Mouse (Mus musculus) kidney, postnatal 0 days (tissue): ENCODE results near the gene Kif16b. TPM values are rescaled to one million over a fixed set of nuclear protein-coding genes. Genes with fewer than 3 reads are reported as not detected.
A peak's percentile ranks its signal among the peaks of the same experiment; 100 is the strongest.

Experiments used
- ATAC-seq: fragments of 200-750 bp; cut with Nextera tagmentation; replicated peaks from 2 replicates; pipeline ENCODE4 v1.8.0; 2017; ENCODE audit warnings: low read depth, moderate number of reproducible peaks, moderate TSS enrichment, moderate library complexity; ENCODE audit not compliant: low FRiP score
- DNase-seq: peaks from one replicate; pipeline ENCODE4 v3.0.0-alpha.2; 2016; ENCODE audit warnings: low spot score
- H3K27ac ChIP-seq: fragments of 300-500 bp; sonication (generic); 2 replicates; pipeline ENCODE4 v1.5.1; 2014; ENCODE audit warnings: mild to moderate bottlenecking
- H3K27me3 ChIP-seq: fragments of 300-500 bp; sonication (generic); 2 replicates; pipeline ENCODE4 v1.6.1; 2014; ENCODE audit warnings: low read length, mixed read lengths; ENCODE audit not compliant: insufficient read depth
- H3K36me3 ChIP-seq: fragments of 300-500 bp; sonication (generic); 2 replicates; pipeline ENCODE4 v1.6.1; 2014; ENCODE audit warnings: low read length, mixed read lengths; ENCODE audit not compliant: insufficient read depth
- H3K4me1 ChIP-seq: fragments of 300-500 bp; sonication (generic); replicated peaks from 2 replicates; pipeline ENCODE4 v1.6.1; 2014; ENCODE audit warnings: antibody characterized with exemption, low read length, mixed read lengths; ENCODE audit not compliant: insufficient read depth
- H3K4me2 ChIP-seq: fragments of 300-500 bp; sonication (generic); 2 replicates; pipeline ENCODE4 v1.6.1; 2014; ENCODE audit warnings: mild to moderate bottlenecking, low read length, moderate library complexity, mixed read lengths
- H3K4me3 ChIP-seq: fragments of 300-500 bp; sonication (generic); replicated peaks from 2 replicates; pipeline ENCODE4 v1.5.1; 2014; ENCODE audit warnings: low read depth, low read length
- H3K9ac ChIP-seq: fragments of 300-500 bp; sonication (generic); 2 replicates; pipeline ENCODE4 v1.6.1; 2014; ENCODE audit warnings: low read depth, low read length
- H3K9me3 ChIP-seq: fragments of 300-500 bp; sonication (generic); replicated peaks from 2 replicates; pipeline ENCODE4 v1.6.1; 2016; ENCODE audit warnings: low read length, inconsistent platforms, mixed read lengths
- CTCF ChIP-seq: IDR thresholded peaks from 2 replicates; pipeline ENCODE4 v1.5.1; 2016; ENCODE audit warnings: antibody characterized with exemption, low read depth, mild to moderate bottlenecking, moderate library complexity
- WGBS: fragments of 180-500 bp; shearing (Covaris S2); extraction: QIAGEN DNeasy Blood & Tissue Kit; methylation state at CpG from one replicate; pipeline ENCODE4 v1.1.7; 2014; 5-methylcytosine and 5-hydroxymethylcytosine counted together
- polyA plus RNA-seq: library from polyadenylated mRNA; unstranded; fragments of >200 nt; fragmentation: Nextera tagmentation; extraction: Ambion mirVana; gene quantifications from 2 replicates; pipeline ENCODE4 v1.2.1, GENCODE M21; 2015

Kif16b gene
- polyA plus RNA-seq, 1 experiment from 2014 or later, result 18.9 TPM

DNA sequence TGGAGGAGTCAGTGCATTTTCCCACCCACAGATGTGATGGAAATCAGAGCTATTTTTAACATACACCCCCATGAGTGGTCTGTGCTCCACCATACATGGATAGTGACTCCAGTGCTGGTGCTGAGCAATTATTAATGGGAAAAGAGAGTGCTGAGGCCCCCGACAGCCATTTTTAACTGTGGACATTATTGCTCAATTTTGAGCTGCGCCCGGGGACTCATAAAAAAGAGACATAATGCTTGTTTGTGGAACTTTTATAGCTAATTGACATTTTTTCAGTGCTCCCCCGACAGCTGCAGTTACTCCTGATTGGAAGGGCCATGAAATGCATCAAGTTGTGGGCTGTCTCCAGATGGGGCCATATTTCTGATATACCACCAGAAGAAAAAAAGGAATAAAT lies 302.1 kb downstream of the Kif16b start:
- Histone ChIP-seq H3K27ac (no peak overlapping the region), H3K4me3 (no peak overlapping the region), H3K9ac (no peak overlapping the region), H3K9me3 (no peaks in the 10 kb centered on the region), H3K4me1 (no peaks in the 10 kb centered on the region), H3K4me2 (no peak overlapping the region), H3K36me3 (no peaks in the 10 kb centered on the region), H3K27me3 (no peaks in the 10 kb centered on the region)
- DNase-seq (peak; percentile 66), ATAC-seq (no peak)
- WGBS, result 42% methylated on average over 4 of the region's 4 CpGs
- no peak for TF ChIP-seq CTCF

DNA sequence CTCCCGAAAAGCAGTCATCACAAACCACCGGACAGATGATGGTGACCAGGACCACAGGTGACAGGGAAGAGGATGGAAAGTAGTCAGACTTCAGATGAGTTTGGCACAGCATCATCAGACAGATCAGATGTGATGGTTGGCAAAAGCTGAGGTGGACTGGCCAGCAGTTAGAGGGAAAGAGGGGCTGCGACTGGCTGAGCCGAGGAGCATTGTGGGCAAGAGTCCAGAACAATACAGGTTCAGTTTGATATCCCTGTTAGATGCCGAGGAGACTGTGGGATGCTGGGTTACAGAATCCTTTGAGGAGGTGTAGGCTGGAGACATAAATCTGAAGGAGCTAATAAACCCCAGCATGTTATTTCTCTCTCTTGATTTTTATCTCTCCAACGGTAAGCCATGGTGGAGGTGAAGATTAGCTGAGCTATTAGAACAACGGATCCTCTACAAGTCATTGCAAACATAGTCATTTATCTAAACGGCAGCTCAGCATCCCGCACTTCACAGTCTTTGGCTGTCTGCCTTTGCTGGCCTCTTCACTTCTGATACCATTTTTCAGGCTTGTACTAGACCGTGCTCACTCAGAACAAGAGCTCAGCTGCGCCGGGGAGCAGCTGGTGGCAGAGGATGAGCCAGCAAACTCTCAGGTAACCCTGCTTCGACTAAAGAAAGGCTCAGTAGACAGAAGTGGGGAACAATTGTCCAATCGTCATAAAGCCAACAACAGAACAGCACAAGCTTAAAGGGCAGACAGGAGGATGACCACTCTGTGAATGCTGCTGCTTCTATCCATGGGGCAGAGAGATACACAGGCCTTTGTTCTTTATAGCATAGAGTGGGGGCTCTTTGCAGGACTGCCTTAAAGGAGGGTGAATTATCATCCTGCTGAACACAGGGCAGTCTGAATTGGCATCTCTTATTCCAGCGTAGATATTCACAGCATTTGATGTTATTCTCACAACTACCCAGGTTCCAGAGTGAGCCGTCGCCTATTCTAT lies 304.9 kb downstream of the Kif16b start:
- Histone ChIP-seq H3K4me1 (no peaks in the 10 kb centered on the region), H3K4me2 (no peak overlapping the region), H3K27me3 (no peaks in the 10 kb centered on the region), H3K9me3 (no peaks in the 10 kb centered on the region), H3K36me3 (no peaks in the 10 kb centered on the region), H3K4me3 (no peak overlapping the region), H3K9ac (no peak overlapping the region), H3K27ac (no peak overlapping the region)
- DNase-seq (no peak), ATAC-seq (no peak)
- no peak for TF ChIP-seq CTCF
- WGBS, result 57% methylated on average over 17 of the region's 17 CpGs

- DNase-seq (peak; percentile 14), ATAC-seq (peak; percentile 59; the same call in 1 of the 2 replicates)
- Histone ChIP-seq H3K4me2 (no peak overlapping the region), H3K27ac (no peak overlapping the region), H3K9me3 (no peaks in the 10 kb centered on the region), H3K9ac (no peak overlapping the region), H3K4me1 (no peaks in the 10 kb centered on the region), H3K36me3 (no peaks in the 10 kb centered on the region), H3K27me3 (no peaks in the 10 kb centered on the region), H3K4me3 (no peak overlapping the region)
- no peak for TF ChIP-seq CTCF
Observed at GRCm38 (mm10) chr2:142590938-142591337, 310.4 kb downstream of the Kif16b start.

DNA sequence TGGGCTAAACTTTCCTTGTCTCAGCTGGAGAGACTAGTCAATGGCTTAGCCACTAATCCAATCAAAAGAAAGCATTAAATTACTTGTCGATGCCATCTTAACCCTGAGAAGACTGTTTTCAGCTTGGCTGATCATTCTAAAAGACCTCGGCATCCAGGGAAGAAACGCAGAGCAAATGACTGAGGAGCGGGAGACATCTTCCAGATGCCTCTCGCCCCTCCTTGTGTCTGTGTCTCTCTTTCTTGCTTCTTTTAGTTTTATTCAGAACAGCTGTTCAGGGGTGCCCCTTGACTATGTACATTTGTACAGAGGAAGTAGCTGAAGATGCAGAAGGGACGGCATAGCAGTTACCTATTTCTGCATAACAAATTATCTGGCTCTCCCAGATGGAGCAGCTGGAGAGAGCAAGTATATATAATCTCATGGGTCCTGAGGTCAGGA lies 311.0 kb downstream of the Kif16b start:
- Histone ChIP-seq H3K4me1 (no peaks in the 10 kb centered on the region), H3K9ac (no peak overlapping the region), H3K27ac (no peak overlapping the region), H3K4me3 (no peak overlapping the region), H3K9me3 (no peaks in the 10 kb centered on the region), H3K36me3 (no peaks in the 10 kb centered on the region), H3K27me3 (no peaks in the 10 kb centered on the region), H3K4me2 (no peak overlapping the region)
- 32% methylated on average over 6 of the region's 6 CpGs for WGBS
- DNase-seq (peak; percentile 14), ATAC-seq (no peak)
- TF ChIP-seq CTCF, result no peak

GRCm38 (mm10) chr2:142589403-142590283 lies 311.7 kb downstream of the Kif16b start:
- ATAC-seq (no peak), DNase-seq (no peak)
- Histone ChIP-seq H3K9ac (no peak overlapping the region), H3K27ac (no peak overlapping the region), H3K4me3 (no peak overlapping the region), H3K4me2 (no peak overlapping the region), H3K4me1 (no peaks in the 10 kb centered on the region), H3K9me3 (no peaks in the 10 kb centered on the region), H3K36me3 (no peaks in the 10 kb centered on the region), H3K27me3 (no peaks in the 10 kb centered on the region)
- no peak for TF ChIP-seq CTCF
- WGBS, result 47% methylated on average over 14 of the region's 14 CpGs

DNA sequence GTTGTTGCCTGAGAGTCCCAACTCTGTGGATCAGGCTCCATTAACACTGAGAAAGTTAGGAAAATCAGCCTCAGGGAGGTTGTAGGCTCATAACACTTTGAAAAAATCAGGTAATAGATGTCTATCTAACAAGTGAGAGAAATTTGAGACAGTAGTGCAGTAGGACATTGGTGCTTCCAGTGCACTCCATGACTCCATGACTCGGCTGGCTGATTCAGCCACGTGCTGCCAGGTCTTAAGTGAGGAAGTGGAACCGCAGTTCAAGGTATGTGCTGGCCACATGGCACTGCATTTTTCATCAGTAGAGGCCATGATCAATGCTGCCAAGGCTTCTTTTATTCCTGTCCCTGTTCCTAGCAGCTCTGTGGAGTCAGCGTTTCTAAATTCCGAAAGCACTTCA lies 315.5 kb downstream of the Kif16b start:
- H3K4me1 ChIP-seq, result no peaks in the 10 kb centered on the region
- no peak overlapping the region for H3K4me2 ChIP-seq
- no peaks in the 10 kb centered on the region for H3K27me3 ChIP-seq
- H3K9me3 ChIP-seq, result no peaks in the 10 kb centered on the region
- ATAC-seq (peak; percentile 55; the same call in 1 of the 2 replicates), DNase-seq (no peak)
- no peak overlapping the region for H3K4me3 ChIP-seq
- H3K36me3 ChIP-seq, result no peaks in the 10 kb centered on the region
- WGBS, result 65% methylated on average over 5 of the region's 5 CpGs
- no peak for TF ChIP-seq CTCF
- no peak overlapping the region for H3K9ac ChIP-seq
- H3K27ac ChIP-seq, result no peak overlapping the region
